Mouse (Mus musculus): ENCODE data around the gene Gm21708. TPM values are rescaled to one million over a fixed set of nuclear protein-coding genes. Genes with fewer than 3 reads are reported as not detected.

Gm21708 gene
- not detected for total RNA-seq (2023)

DNA sequence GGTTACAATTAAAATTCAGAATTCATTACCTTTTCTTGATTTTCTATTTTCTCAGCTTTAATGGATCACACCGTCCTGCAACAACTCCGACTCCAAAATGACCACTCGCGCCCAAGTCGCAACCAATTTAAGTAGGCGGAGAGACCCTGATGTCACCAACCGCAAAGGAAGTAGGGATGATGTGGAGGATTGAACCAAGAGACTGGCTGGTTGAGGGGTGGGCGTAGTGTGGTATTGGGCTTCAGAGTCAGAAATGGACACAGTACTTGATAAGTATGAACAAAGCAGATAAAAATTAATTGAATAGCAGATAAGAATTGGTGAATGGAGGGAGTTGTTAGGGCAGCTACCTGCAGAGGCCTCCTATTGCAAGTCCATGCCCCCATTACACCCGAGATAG is at the start of gene Gm21708, which contains the start of gene Gm21704:
Gene Gm21708 (minus strand): TSS at position 101 of the 400 bp plus-strand sequence.
Gene Gm21704 (minus strand): TSS at position 101 of the 400 bp plus-strand sequence.

Other genes with a start within 250 kb of the Gm21708 start
- gene Gm21677, start 103.7 kb downstream of the Gm21708 start, total RNA-seq (2023) = not detected
- gene Gm21693, start 64.8 kb downstream of the Gm21708 start, total RNA-seq (2023) = not detected
- not detected for gene Gm21704, start within 50 bp of the Gm21708 start, total RNA-seq (2023)